Mouse (Mus musculus) thymus, postnatal 36 days (tissue): ENCODE measurements around the gene Nutf2-ps1.
"Not testable (repeated sequence)": the region's sequence is repeated elsewhere in the genome, so short reads cannot be mapped to it uniquely, and the experiment has no call there.

Experiments
- DNase-seq, 2 experiments: peaks; one replicate each; pipeline ENCODE4 v3.0.0; 2022; ENCODE audit warnings: mixed read lengths in 2 of 2

Gene Nutf2-ps1

GRCm38 (mm10) chr19:53588968-53589367, at the start of gene Nutf2-ps1:
Gene Nutf2-ps1 (minus strand): TSS chr19:53589068.
- not testable (repeated sequence) for DNase-seq

DNA sequence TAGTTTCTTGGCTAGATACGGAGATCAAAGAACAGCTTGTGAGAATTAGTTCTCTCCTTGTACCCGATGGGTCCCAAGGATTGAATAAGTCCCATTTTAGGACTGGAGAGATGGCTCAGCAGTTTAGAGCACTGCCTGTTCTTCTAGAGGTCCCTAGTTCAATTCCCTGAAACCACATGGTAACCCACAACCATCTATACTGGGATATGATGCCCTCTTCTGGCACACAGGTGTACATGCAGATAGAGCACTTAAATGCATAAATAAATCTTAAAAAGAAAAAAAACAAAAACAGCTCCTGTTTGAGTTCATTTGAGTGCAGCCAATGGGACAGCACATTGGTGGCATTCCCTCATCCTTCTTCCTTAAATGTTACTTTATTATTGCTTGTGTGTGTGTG, 49.2 kb upstream of the Nutf2-ps1 start:
- DNase-seq = no peak

DNA sequence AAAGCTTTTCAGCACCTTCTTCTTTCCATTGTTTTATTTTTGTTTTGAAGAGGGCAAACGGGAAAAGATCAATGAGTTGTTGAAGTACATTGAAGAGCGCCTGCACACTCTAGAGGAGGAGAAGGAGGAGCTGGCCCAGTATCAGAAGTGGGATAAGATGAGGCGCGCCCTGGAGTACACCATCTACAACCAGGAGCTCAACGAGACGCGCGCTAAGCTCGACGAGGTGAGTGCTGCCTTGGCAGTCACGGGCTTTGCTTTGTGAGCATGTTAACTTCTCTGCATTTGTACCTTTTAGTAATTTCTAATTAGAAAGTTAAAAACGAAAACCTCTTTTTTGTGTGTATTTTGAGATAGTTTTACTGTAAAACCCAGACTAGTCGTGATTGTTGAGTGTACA, 32.8 kb upstream of the Nutf2-ps1 start:
- no peak for DNase-seq

DNA sequence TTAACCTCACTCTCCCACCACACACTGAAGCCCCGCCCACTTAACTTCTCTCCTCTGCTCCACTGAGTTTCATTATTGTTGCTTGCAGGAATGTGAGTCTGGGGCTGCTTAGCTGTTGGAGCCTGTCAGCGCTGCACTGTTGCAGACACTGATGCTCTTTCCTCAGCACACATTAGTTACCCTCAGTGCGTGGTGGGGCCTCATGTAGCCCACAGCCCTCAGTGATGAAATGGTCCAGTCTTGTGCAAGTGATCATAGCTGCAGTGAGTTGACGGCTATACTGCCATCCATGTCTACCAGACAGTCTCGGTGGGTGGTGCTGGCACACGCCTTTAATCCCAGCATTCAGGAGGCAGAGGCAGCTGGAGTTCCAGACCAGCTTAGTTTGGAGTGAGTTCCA, 20.1 kb upstream of the Nutf2-ps1 start:
- DNase-seq = no peak

- DNase-seq = no peak
Measured at GRCm38 (mm10) chr19:53601363-53601655, 12.4 kb upstream of the Nutf2-ps1 start.

- peak; percentile 67 to 78 for DNase-seq
Measured at GRCm38 (mm10) chr19:53600549-53601362, 11.9 kb upstream of the Nutf2-ps1 start.

DNA sequence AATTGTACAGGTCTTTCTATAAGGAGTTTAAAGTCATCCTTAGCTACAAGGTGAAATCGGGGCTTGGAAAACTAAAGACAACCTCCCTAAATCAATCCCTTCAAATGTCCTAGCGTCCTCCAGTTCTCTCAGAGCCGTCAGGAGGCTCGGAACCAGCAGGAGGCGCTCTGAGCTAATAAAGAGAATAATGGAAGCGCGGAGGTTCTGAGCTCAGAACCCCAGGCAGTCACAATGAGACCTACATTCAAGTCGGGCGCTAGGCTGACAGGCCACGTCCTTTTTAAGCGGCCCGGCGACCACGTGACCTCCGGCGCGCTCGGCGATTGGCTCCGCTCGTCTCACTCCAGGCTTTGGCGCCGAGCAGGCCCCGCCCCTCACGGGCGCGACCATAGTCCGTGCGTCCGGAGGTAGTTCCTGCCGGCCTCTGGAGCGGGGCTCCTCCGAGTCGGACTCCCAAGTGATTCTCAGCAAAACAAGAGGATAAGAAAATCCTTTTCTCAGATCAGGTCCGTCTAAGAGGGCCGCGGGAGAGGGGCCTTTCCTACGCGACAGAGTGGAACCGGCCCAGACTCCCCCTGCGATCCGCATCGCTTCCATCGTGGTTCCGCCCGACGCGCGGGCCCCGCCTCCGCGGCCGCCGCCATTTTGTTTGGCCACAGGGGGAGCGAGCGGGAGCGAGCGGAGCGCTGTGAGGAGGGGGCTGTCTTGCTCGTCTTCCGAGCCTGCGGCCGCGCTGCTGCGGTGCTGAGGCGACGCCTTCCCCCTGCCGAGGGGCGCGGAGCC, 11.1 kb upstream of the Nutf2-ps1 start, which contains the start of gene Smc3:
Gene Smc3 (plus strand): TSS at position 642 of the 783 bp plus-strand sequence.
- DNase-seq = peak; percentile 99

GRCm38 (mm10) chr19:53596723-53597474, 8.0 kb upstream of the Nutf2-ps1 start:
- DNase-seq = no peak

GRCm38 (mm10) chr19:53587686-53588085, 1.2 kb downstream of the Nutf2-ps1 start:
- not testable (repeated sequence) for DNase-seq

- DNase-seq = not testable (repeated sequence)
Measured at GRCm38 (mm10) chr19:53580271-53580670, 8.6 kb downstream of the Nutf2-ps1 start.

GRCm38 (mm10) chr19:53578597-53579252, 10.1 kb downstream of the Nutf2-ps1 start:
- peak; percentile 43 to 44 for DNase-seq

DNA sequence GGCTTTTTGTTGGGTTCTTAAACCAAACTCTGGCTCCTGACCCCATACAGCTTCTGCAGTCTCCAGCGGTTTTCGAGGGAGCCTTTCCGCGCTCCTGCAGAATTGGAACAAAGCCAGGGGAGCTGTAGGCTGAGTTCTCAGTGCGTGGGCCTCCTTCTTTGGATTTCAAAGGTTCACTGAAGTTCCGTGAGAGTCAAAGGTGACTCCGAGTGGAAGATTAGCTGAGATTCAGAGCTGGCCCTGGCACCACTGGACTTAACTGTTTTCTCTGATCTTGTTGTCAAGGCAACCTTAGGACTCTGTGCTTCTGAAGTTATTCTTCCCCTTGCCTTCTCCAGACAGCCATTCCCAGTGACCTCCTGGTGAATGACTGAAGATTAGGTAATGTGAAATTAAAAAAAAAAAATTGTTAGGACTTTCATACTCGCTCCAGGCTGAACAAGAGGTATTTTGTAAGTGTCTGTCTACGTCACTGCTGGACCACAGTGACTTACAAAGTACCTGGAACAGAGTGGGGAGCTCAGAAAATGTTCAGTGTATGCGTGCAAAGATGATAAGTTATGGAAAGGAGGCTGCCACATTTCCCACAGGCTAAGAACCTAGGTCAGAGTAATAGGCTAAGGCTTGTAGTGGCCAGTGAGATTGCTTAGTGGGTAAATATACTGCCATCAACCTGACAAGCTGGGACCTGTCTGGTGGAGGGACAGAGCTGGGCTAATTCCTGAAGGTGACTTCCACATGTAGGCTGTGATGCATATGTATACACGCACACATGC, 11.7 kb downstream of the Nutf2-ps1 start:
- no peak for DNase-seq

GRCm38 (mm10) chr19:53576061-53576460, 12.8 kb downstream of the Nutf2-ps1 start:
- DNase-seq = no peak

DNA sequence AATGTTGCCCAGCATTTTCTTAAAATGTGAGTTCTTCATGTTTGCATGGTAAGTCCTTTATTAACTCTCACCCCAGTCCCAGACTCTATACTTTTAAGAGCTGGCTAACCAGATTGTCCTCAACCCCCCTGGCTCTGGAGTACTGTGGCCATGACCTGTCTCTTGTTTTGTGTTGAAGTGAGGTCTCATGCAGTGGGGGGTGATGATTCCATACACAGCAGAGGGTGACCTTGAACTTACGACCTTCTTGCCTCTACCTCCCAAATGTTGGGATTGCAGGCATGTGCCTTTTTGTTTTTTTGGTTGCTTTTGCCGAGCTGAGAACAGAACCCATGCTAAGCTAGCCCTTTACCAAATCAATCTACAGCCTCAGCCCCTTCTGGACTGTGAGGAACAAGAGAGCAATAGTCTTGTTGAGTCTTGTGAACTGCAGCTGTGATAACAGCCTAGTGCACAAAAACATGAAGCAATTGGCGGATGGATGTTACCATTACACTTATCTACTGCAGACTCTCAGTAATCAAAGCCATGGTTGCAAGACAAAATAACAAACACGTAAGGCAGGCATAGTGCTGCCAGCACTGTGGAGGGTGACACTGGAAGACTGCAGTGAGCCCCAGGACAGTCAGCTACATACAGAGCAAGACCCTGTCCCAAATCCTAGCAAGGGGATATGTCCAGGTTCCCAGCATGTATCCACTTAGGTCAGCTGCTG, 13.4 kb downstream of the Nutf2-ps1 start:
- DNase-seq = no peak

GRCm38 (mm10) chr19:53574546-53574945, 14.3 kb downstream of the Nutf2-ps1 start:
- DNase-seq = no peak

- DNase-seq = no peak
Measured at GRCm38 (mm10) chr19:53574131-53574530, 14.7 kb downstream of the Nutf2-ps1 start.

- no peak for DNase-seq
Measured at GRCm38 (mm10) chr19:53573151-53573550, 15.7 kb downstream of the Nutf2-ps1 start.

GRCm38 (mm10) chr19:53572607-53573006, 16.3 kb downstream of the Nutf2-ps1 start:
- no peak for DNase-seq

GRCm38 (mm10) chr19:53571501-53572428, 17.1 kb downstream of the Nutf2-ps1 start:
- no peak for DNase-seq

GRCm38 (mm10) chr19:53571056-53571455, 17.8 kb downstream of the Nutf2-ps1 start:
- no peak for DNase-seq
